Mouse (Mus musculus) neural tube, embryonic 13.5 days (tissue): ENCODE measurements around the gene Zfp764. TPM values are rescaled to one million over a fixed set of nuclear protein-coding genes. Genes with fewer than 3 reads are reported as not detected.

Experiments
- ATAC-seq: fragments of 200-750 bp; cut with Nextera tagmentation; 2 replicates; pipeline ENCODE4 v1.8.0; 2017; ENCODE audit warnings: low read depth, mild to moderate bottlenecking, moderate TSS enrichment, moderate library complexity
- H3K27ac ChIP-seq: fragments of 300-500 bp; sonication (generic); replicated peaks from 2 replicates; pipeline ENCODE4 v1.5.1; 2015; ENCODE audit warnings: moderate library complexity, mild to moderate bottlenecking, inconsistent platforms
- H3K27me3 ChIP-seq: fragments of 300-500 bp; sonication (generic); 2 replicates; pipeline ENCODE4 v1.6.1; 2015; ENCODE audit warnings: mild to moderate bottlenecking, inconsistent platforms
- H3K36me3 ChIP-seq: fragments of 300-500 bp; sonication (generic); 2 replicates; pipeline ENCODE4 v1.6.1; 2015; ENCODE audit warnings: mild to moderate bottlenecking, inconsistent platforms
- H3K4me1 ChIP-seq: fragments of 300-500 bp; sonication (generic); replicated peaks from 2 replicates; pipeline ENCODE4 v1.6.1; 2015; ENCODE audit warnings: inconsistent platforms
- H3K4me2 ChIP-seq: fragments of 300-500 bp; sonication (generic); 2 replicates; pipeline ENCODE4 v1.6.1; 2015; ENCODE audit warnings: inconsistent platforms, mild to moderate bottlenecking, moderate library complexity
- H3K4me3 ChIP-seq: fragments of 300-500 bp; sonication (generic); 2 replicates; pipeline ENCODE4 v1.5.1; 2015; ENCODE audit warnings: mild to moderate bottlenecking, inconsistent platforms
- H3K9ac ChIP-seq: fragments of 300-500 bp; sonication (generic); 2 replicates; pipeline ENCODE4 v1.6.1; 2015; ENCODE audit warnings: moderate library complexity, mild to moderate bottlenecking, inconsistent platforms
- H3K9me3 ChIP-seq: fragments of 300-500 bp; sonication (generic); 2 replicates; pipeline ENCODE4 v1.6.1; 2016; ENCODE audit warnings: inconsistent platforms
- WGBS: fragments of 180-500 bp; shearing (Covaris S2); methylation state at CpG from one replicate; pipeline ENCODE4 v1.1.7; 2015; 5-methylcytosine and 5-hydroxymethylcytosine counted together
- polyA plus RNA-seq: library from polyadenylated mRNA; unstranded; fragments of >200 nt; fragmentation: Nextera tagmentation; extraction: Ambion mirVana; gene quantifications from 2 replicates; pipeline ENCODE4 v1.2.1, GENCODE M21; 2015

Gene Zfp764
- polyA plus RNA-seq, 1 experiment from 2014 or later = 4.5 TPM

- Histone ChIP-seq H3K27ac (no peak overlapping the region), H3K27me3 (peaks cover 30% of the 10 kb centered on the region), H3K4me2 (no peak overlapping the region), H3K36me3 (no peaks in the 10 kb centered on the region), H3K4me3 (no peak overlapping the region), H3K4me1 (peaks cover 9% of the 10 kb centered on the region), H3K9ac (no peak overlapping the region), H3K9me3 (no peaks in the 10 kb centered on the region)
- no peak for ATAC-seq
- 78% methylated on average over 4 of the region's 4 CpGs for WGBS
Measured at GRCm38 (mm10) chr7:127360265-127360664, 46.4 kb downstream of the Zfp764 start.

- 71% methylated on average over 4 of the region's 4 CpGs for WGBS
- no peaks in the 10 kb centered on the region for H3K36me3 ChIP-seq
- no peak overlapping the region for H3K4me2 ChIP-seq
- no peak overlapping the region for H3K4me3 ChIP-seq
- peaks cover 3% of the 10 kb centered on the region for H3K4me1 ChIP-seq
- no peak overlapping the region for H3K9ac ChIP-seq
- H3K27me3 ChIP-seq = peaks cover 26% of the 10 kb centered on the region
- H3K9me3 ChIP-seq = no peaks in the 10 kb centered on the region
- H3K27ac ChIP-seq = no peak overlapping the region
- no peak for ATAC-seq
Measured at GRCm38 (mm10) chr7:127358472-127358871, 48.1 kb downstream of the Zfp764 start.

- no peaks in the 10 kb centered on the region for H3K36me3 ChIP-seq
- H3K4me2 ChIP-seq = no peak overlapping the region
- no peaks in the 10 kb centered on the region for H3K9me3 ChIP-seq
- no peaks in the 10 kb centered on the region for H3K4me1 ChIP-seq
- H3K27me3 ChIP-seq = peaks cover 24% of the 10 kb centered on the region
- no peak for ATAC-seq
- no peak overlapping the region for H3K4me3 ChIP-seq
- 64% methylated on average over 2 of the region's 2 CpGs for WGBS
- H3K27ac ChIP-seq = no peak overlapping the region
- H3K9ac ChIP-seq = no peak overlapping the region
Measured at GRCm38 (mm10) chr7:127357871-127358270, 48.8 kb downstream of the Zfp764 start.

GRCm38 (mm10) chr7:127355796-127356195 is 50.8 kb downstream of the Zfp764 start:
- H3K27ac ChIP-seq = no peak overlapping the region
- no peaks in the 10 kb centered on the region for H3K36me3 ChIP-seq
- no peaks in the 10 kb centered on the region for H3K9me3 ChIP-seq
- no peak overlapping the region for H3K9ac ChIP-seq
- H3K27me3 ChIP-seq = peaks cover 16% of the 10 kb centered on the region; the same call in 1 of the 2 replicates
- no peak overlapping the region for H3K4me2 ChIP-seq
- WGBS = 58% methylated on average over 3 of the region's 3 CpGs
- no peak overlapping the region for H3K4me3 ChIP-seq
- no peaks in the 10 kb centered on the region for H3K4me1 ChIP-seq
- no peak for ATAC-seq

Other genes with a start within 250 kb of the Zfp764 start
- 78.7 and 80.0 TPM in 2 replicates for gene Cd2bp2, start 210.8 kb downstream of the Zfp764 start, polyA plus RNA-seq
- 32.3 and 32.9 TPM in 2 replicates for gene Tbc1d10b, start 198.4 kb downstream of the Zfp764 start, polyA plus RNA-seq
- gene Mylpf, start 197.9 kb downstream of the Zfp764 start, polyA plus RNA-seq = 27.7 and 63.1 TPM in 2 replicates
- 54.7 and 58.0 TPM in 2 replicates for gene Zfp553, start 173.8 kb downstream of the Zfp764 start, polyA plus RNA-seq
- gene Sept1, start 173.7 kb downstream of the Zfp764 start, polyA plus RNA-seq = 16.2 and 23.7 TPM in 2 replicates
- 55.0 and 62.4 TPM in 2 replicates for gene Zfp771, start 162.5 kb downstream of the Zfp764 start, polyA plus RNA-seq
- 102 and 110 TPM in 2 replicates for gene Dctpp1, start 146.1 kb downstream of the Zfp764 start, polyA plus RNA-seq
- gene Sephs2, start 132.8 kb downstream of the Zfp764 start, polyA plus RNA-seq = 61.4 and 65.2 TPM in 2 replicates
- 0.31 and 0.41 TPM in 2 replicates for gene Itgal, start 110.6 kb downstream of the Zfp764 start, polyA plus RNA-seq
- 17.2 and 17.9 TPM in 2 replicates for gene Zfp768, start 61.2 kb downstream of the Zfp764 start, polyA plus RNA-seq
- 8.5 and 8.6 TPM in 2 replicates for gene Zfp747, start 30.8 kb downstream of the Zfp764 start, polyA plus RNA-seq
- gene 9130019O22Rik, start 19.7 kb downstream of the Zfp764 start, polyA plus RNA-seq = 4.2 and 5.0 TPM in 2 replicates
- gene E430018J23Rik, start 13.2 kb downstream of the Zfp764 start, polyA plus RNA-seq = 5.2 and 5.7 TPM in 2 replicates
- 31.1 and 37.7 TPM in 2 replicates for gene Zfp688, start 15.2 kb upstream of the Zfp764 start, polyA plus RNA-seq
- 13.0 and 15.2 TPM in 2 replicates for gene Zfp689, start 42.3 kb upstream of the Zfp764 start, polyA plus RNA-seq
- gene Prr14, start 52.8 kb upstream of the Zfp764 start, polyA plus RNA-seq = 42.4 and 44.5 TPM in 2 replicates
- gene Fbrs, start 72.4 kb upstream of the Zfp764 start, polyA plus RNA-seq = 12.1 and 12.6 TPM in 2 replicates
- gene Srcap, start 105.2 kb upstream of the Zfp764 start, polyA plus RNA-seq = 50.1 and 56.1 TPM in 2 replicates
- 15.7 and 16.6 TPM in 2 replicates for gene Gm42715, start 112.8 kb upstream of the Zfp764 start, polyA plus RNA-seq
- 4.5 and 4.8 TPM in 2 replicates for gene Tmem265, start 154.6 kb upstream of the Zfp764 start, polyA plus RNA-seq
- 59.1 and 62.8 TPM in 2 replicates for gene Phkg2, start 166.5 kb upstream of the Zfp764 start, polyA plus RNA-seq
- 9.2 and 11.2 TPM in 2 replicates for gene Ccdc189, start 181.8 kb upstream of the Zfp764 start, polyA plus RNA-seq
- 43.5 and 48.3 TPM in 2 replicates for gene Rnf40, start 181.9 kb upstream of the Zfp764 start, polyA plus RNA-seq
- gene Zfp629, start 209.0 kb upstream of the Zfp764 start, polyA plus RNA-seq = 22.8 and 23.1 TPM in 2 replicates